Mouse (Mus musculus): Measurements from ENCODE around the gene Erc1.

GRCm38 (mm10) chr6:119796911-119797486, 51.0 kb downstream of the Erc1 start:
- TF ChIP-seq CTCF (IDR thresholded peaks at IDR 0.05; ENCODE audit: insufficient read depth, low read length) (no peak), POLR2A (IDR thresholded peaks at IDR 0.05; ENCODE audit: borderline replicate concordance, extremely low read depth, low read depth, low read length) (no peak)

Measured in lung, adult 2 months (tissue).